Mouse (Mus musculus) Muller cell, postnatal 12 days (primary cell): ENCODE data around the gene Efl1.
"Not testable (repeated sequence)": the region's sequence is repeated elsewhere in the genome, so short reads cannot be mapped to it uniquely, and the experiment has no call there.

Experiments used
- DNase-seq: peaks from one replicate; pipeline ENCODE4 v3.0.0-alpha.2; 2015; ENCODE audit errors: inconsistent ontology term

Gene Efl1

GRCm38 (mm10) chr7:82719740-82720139, 71.3 kb downstream of the Efl1 start:
- DNase-seq, result no peak

GRCm38 (mm10) chr7:82720501-82720900, 72.1 kb downstream of the Efl1 start:
- no peak for DNase-seq

GRCm38 (mm10) chr7:82720906-82721305, 72.5 kb downstream of the Efl1 start:
- no peak for DNase-seq

- no peak for DNase-seq
These were observed 74.2 kb downstream of the Efl1 start for GRCm38 (mm10) chr7:82722486-82723123.

GRCm38 (mm10) chr7:82723151-82723871, 74.9 kb downstream of the Efl1 start:
- no peak for DNase-seq

- no peak for DNase-seq
These were observed 76.1 kb downstream of the Efl1 start for GRCm38 (mm10) chr7:82724491-82724890.

GRCm38 (mm10) chr7:82725006-82725636, 76.7 kb downstream of the Efl1 start:
- DNase-seq, result peak; percentile 10

GRCm38 (mm10) chr7:82725741-82726450, 77.5 kb downstream of the Efl1 start:
- no peak for DNase-seq

GRCm38 (mm10) chr7:82727066-82727465, 78.7 kb downstream of the Efl1 start:
- no peak for DNase-seq

GRCm38 (mm10) chr7:82729009-82729408, 80.6 kb downstream of the Efl1 start:
- not testable (repeated sequence) for DNase-seq

GRCm38 (mm10) chr7:82733118-82733517, 84.7 kb downstream of the Efl1 start:
- no peak for DNase-seq

- DNase-seq, result no peak
These were observed 85.6 kb downstream of the Efl1 start for GRCm38 (mm10) chr7:82733995-82734394.

GRCm38 (mm10) chr7:82734748-82735600, 86.6 kb downstream of the Efl1 start:
- DNase-seq, result no peak

GRCm38 (mm10) chr7:82743116-82743765, 94.8 kb downstream of the Efl1 start:
- DNase-seq, result peak; percentile 18

GRCm38 (mm10) chr7:82744167-82744715, 95.8 kb downstream of the Efl1 start:
- DNase-seq, result no peak

GRCm38 (mm10) chr7:82748812-82749211, 100.4 kb downstream of the Efl1 start:
- no peak for DNase-seq

- no peak for DNase-seq
These were observed 100.8 kb downstream of the Efl1 start for GRCm38 (mm10) chr7:82749239-82749638.

GRCm38 (mm10) chr7:82752171-82753085, 104.0 kb downstream of the Efl1 start:
- no peak for DNase-seq

- DNase-seq, result no peak
These were observed 107.3 kb downstream of the Efl1 start for GRCm38 (mm10) chr7:82755602-82756155.
